Mouse (Mus musculus): ENCODE results near the gene Rpl23a.

DNA sequence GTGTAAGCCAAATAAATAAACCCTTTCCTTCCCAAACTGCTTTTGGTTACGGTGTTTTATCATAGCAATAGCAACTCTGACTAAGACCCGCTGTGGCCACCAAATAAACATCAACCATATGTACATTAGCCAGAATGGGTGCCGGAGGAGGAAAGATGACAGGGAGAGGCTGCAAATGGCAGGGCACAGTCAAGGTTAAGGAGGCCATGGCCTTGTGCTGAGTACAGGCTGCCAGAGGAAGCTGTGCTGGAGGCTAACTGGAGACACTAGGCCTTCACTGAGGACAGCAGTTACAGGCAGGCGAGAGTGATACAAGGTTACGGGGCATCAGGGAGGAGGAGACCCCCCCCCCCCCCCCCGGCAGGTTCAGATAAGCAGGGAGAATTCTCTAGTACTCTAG, 26.5 kb upstream of the Rpl23a start:
- no peak for TF ChIP-seq GATA1 (IDR thresholded peaks at IDR 0.05; ENCODE audit: borderline replicate concordance, low read length)
- TF ChIP-seq FLI1 (IDR thresholded peaks at IDR 0.05; ENCODE audit: low read length), result no peak
